Mouse (Mus musculus) urinary bladder, adult 2 months (tissue): ENCODE measurements around the gene Gm10037. TPM values are rescaled to one million over a fixed set of nuclear protein-coding genes. Genes with fewer than 3 reads are reported as not detected.
A peak's percentile ranks its signal among the peaks of the same experiment; 100 is the strongest.
"Not testable (repeated sequence)": the region's sequence is repeated elsewhere in the genome, so short reads cannot be mapped to it uniquely, and the experiment has no call there.

Source experiments
- DNase-seq: peaks from one replicate; pipeline ENCODE4 v3.0.0; 2022; ENCODE audit warnings: low spot score
- polyA plus RNA-seq: library from polyadenylated mRNA; depleted of rRNA; stranded (reverse); fragments of >200 nt; gene quantifications from 2 replicates; pipeline ENCODE4 v1.2.3, GENCODE M21; 2012; rRNA removed

Gene Gm10037
- 3.7 TPM in 2 replicates for polyA plus RNA-seq

- DNase-seq = peak; percentile 25
Measured at GRCm38 (mm10) chr13:67830911-67831336, at the start of gene Gm10037. Gene Gm10037, plus strand, starts transcription at chr13:67831106.

DNA sequence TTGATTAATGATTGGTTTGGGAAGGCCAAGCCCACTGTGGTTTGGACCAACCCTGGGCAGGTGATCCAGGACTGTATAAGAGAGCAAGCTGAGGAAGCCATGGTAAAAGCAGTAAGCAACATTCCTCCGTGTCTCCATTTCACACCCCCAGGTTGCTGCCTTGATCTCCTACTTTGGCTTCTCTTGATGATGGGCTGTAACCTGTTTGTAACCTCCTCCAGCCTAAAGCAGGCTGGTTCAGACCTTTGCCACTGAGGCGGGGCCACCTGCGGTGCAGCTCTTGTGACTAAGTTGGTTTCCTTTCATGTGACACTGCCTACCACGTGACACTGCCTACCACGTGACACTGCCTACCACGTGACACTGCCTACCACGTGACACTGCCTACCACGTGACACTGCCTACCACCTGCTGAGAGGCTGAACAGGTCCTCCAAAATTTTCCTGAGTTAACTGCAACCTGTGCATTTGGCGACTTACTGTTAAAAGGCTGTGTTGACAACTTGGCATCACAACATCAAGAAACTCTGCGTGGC lies 38.9 kb upstream of the Gm10037 start:
- DNase-seq = no peak

DNA sequence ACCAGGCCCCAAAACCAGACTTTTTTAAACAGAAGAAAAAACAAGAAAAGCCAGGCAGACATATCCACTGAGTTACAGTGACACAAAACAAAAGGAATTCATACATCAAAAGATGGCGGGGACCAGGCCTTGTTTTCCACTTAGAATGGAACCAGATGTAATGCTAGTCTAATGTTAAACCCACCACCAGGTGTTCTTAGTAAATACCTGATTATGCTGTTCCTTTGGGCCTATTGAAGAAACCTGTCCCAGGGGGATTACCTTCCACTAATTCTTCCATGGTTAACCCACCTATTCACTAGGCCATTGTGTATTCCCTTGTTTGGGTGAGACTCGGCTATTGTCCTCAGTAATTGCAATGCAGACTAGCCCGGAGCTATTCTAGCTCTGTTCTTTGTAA lies 32.3 kb upstream of the Gm10037 start:
- no peak for DNase-seq

DNA sequence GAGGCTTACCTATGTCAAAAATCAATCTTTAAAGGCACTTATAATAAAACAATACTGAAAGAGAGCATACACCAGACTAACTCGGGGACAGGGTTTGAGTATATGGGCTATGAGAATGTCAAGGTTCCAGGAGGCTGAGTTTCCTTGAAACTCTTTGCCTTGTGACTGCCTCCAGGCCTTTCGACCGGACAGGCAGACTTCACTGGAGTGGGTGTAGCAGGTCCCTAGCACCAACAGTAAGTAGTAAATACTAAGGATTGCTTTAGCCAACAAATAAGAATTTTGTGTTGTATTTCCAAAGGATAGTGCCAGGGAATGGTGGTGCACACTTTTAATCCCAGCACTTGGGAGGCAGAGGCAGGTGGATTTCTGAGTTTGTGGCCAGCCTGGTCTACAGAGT lies 31.8 kb upstream of the Gm10037 start:
- not testable (repeated sequence) for DNase-seq

DNA sequence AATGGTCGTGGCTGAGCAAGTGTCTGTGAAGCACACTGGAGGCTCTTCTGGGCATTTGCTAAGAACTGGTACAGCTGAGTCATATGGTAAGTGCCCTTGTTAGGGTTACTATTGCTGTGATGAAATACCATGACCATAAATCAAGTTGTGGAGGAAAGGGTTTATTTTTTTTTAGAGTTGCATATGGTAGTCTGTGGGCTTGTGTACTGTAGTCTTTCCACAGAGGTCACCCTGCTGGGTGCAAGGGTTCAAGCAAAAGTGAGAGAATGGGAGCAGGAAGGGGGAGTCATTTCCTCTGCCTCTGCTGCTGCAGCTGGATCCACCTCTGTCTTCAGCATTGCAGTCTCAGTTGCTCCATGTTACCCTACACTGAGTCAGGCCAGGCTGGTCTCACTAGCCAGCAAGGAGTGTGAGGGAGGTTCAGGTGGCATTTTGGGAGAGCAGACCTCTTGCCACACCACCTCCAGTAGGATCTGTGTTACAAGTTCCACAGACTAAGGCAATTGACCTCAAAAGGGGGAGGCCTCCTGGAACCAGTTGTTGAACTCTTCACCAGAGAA lies 19.2 kb upstream of the Gm10037 start:
- no peak for DNase-seq

DNA sequence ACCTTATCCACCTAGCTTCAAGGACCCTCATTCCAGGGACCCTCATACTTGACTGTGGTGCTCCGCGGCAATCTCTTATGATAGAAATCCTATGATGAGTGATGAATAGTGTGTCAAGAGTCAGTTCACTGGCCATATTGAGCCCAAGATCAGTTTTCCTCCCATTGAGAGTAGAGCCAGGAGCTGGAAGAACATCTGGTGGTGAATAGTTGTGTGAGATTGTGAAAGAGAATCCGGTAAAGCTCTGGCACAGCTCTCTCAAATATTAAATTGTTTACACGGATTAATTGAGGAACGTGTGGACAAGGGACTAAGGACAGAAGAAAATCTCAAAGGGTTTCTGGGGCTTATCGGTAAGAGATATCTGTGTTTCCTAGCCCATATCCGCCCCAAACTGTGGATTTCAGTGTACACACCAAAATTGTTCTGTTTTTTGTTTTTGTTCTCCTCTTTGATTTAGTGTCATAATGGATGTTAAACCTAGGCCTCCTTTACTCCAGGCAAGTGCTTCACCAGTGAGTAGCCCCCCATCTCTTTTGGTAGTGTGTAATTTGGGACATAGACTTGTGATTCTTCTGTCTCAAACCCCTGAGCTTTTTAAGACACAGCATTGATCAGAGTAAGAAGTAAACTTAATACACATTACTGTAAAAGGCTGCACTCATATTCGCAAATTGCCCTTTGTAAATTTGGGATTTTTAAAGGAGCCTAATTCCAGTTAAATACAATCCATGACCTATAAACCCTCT lies 17.8 kb upstream of the Gm10037 start:
- no peak for DNase-seq

DNA sequence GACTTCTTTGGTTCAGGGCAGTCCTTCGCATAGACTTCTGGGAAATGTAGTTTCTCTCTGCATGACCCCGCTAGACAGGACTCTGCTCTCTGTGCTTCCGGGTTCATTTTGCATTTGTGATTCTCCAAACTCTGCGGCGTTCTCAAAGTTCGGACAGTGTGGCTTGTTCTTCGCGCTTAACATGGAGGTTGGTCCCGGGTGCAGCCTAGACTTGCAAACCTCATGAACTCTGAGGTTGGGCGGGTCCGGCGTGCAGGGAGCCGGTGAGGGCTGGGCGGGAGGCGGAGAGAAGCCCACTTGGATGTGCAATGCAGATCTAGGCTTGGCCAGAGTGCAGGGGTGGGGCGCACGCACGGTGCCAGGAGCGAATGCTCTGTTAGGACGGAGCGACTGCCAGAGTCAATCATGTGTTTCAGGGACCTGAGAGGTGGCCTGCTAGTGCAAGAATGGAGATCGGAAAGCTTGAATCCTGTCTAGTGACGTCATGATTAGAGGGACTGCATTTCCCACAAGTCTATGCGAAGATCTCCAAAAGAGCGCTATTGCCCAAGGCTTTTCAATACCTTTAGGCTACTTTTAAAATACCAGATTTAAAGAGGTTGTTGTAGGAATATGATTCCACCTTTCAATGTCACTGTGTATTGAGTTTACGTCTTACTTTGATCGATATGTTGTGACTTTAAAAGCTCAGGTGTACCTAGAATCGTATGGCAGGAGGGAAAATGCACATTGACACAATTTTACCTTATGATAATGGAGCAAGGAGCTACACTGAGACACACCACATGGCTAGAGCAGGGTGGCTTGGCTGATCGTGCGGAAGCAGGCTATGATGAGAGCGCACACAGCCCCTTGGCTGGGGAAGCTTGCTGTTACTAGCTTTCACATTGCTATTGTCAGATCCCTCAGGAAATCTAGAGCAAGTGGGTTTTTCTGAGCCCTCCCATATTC lies 16.9 kb upstream of the Gm10037 start, which contains the start of gene Zfp273:
Zfp273 (plus strand) TSS at position 31 of the 951 bp plus-strand sequence.
- peak; percentile 68 for DNase-seq

GRCm38 (mm10) chr13:67818636-67819035 lies 12.3 kb upstream of the Gm10037 start:
- DNase-seq = no peak

DNA sequence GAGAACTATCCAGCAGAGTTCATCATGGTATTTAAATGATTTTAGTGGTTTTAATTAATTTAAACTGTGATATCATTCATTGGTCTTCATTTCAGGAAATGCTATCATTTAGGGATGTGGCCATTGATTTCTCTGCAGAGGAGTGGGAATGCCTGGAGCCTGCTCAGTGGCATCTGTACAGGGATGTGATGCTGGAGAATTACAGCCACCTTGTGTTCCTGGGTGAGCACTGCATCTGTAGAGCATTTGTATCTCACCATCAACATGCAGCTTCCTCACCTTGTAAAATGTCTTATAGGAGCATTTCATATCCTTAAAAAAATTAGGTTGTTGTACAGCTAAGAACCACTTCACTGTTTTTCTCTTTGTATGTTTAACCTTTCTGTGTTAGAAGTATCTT lies 2.2 kb downstream of the Gm10037 start:
- not testable (repeated sequence) for DNase-seq

DNA sequence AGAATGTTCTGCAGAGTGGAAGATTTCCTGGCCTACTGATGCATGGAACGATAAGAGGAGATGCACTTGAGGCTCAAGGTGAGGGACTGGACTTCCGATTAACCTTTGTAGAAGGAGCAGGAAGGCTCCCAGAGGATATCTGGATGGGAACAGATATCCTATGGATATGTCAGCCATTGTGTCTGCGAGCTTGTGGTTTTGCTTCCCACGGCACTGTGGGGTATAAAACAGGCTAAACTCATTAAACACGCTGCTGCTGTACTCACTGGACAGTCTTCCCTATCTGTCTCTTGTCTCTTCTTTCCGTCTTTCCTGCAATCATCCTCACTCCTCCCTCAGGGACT lies 12.8 kb downstream of the Gm10037 start:
- no peak for DNase-seq

GRCm38 (mm10) chr13:67844119-67844852 lies 13.4 kb downstream of the Gm10037 start:
- DNase-seq = no peak

GRCm38 (mm10) chr13:67844853-67845194 lies 13.9 kb downstream of the Gm10037 start:
- DNase-seq = no peak

- no peak for DNase-seq
Measured at GRCm38 (mm10) chr13:67850361-67850760, 19.5 kb downstream of the Gm10037 start.

- no peak for DNase-seq
Measured at GRCm38 (mm10) chr13:67853130-67853529, 22.2 kb downstream of the Gm10037 start.

DNA sequence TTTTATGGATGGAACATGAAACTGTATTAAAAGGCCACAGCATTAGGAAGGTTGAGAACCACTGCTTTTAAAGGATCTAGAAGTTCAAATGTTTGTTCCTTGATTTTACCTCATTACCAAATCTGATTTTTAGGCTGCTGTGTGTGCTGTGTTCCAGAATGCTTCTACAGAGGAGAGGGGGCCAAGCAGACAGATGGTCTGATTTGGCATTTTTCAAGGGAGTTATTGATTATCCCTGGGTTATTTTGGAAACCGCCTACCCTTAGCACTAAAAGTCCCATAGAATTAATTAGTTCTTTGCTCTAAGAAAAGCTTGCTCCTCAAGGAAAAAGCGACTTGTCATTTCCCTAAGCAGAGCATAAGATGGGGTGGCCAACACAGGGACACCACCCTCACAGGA lies 23.1 kb downstream of the Gm10037 start:
- no peak for DNase-seq

- no peak for DNase-seq
Measured at GRCm38 (mm10) chr13:67857317-67857716, 26.4 kb downstream of the Gm10037 start.

- no peak for DNase-seq
Measured at GRCm38 (mm10) chr13:67862508-67862907, 31.6 kb downstream of the Gm10037 start.

GRCm38 (mm10) chr13:67863026-67863425 lies 32.1 kb downstream of the Gm10037 start, which contains the start of gene BC048507:
Gene BC048507, plus strand, starts transcription at chr13:67863326.
- no peak for DNase-seq

DNA sequence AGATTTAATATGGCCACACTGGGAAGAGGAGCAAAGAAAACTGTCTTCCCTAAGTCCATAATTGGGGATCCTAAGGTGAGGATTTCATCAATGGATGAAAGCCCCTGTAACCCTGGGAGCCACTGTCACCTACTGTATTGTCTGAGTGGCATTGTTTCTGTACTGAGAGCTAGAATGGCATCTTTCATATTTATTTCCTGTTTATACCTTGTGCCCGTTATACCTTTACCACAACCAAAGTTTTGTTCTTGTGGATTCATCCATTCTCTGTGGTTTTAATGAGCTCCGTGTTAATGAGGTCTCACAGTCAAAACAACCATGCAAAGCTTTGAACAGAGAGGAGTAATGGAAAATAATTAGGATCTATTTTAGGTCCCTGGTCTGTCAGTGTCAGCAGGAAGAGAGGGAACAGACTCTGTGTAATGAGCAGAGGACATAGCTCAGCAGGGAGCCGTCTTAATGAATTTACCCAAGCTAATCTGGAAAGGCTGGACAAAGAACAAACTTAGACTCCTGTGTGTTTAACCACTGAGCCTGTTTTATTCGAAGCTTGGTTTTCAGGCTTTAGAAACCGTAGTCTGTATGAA lies 34.0 kb downstream of the Gm10037 start:
- no peak for DNase-seq

GRCm38 (mm10) chr13:67867899-67868298 lies 37.0 kb downstream of the Gm10037 start:
- DNase-seq = no peak
